Mouse (Mus musculus) kidney, adult 2 months (tissue): ENCODE measurements around the gene Josd1. TPM values are rescaled to one million over a fixed set of nuclear protein-coding genes. Genes with fewer than 3 reads are reported as not detected.

Experiments
- DNase-seq: peaks from one replicate; pipeline ENCODE4 v3.0.0; 2021
- H3K27ac ChIP-seq: fragments of 200-500 bp; 2 replicates; pipeline ENCODE4 v1.5.1; 2012; ENCODE audit warnings: low read depth, low read length, control low read depth, inconsistent platforms; ENCODE audit not compliant: insufficient read depth
- H3K27me3 ChIP-seq: fragments of 200-500 bp; replicated peaks from 2 replicates; pipeline ENCODE4 v1.6.1; 2012; ENCODE audit warnings: mild to moderate bottlenecking, moderate library complexity, low read length, inconsistent platforms; ENCODE audit not compliant: control insufficient read depth, insufficient read depth
- H3K36me3 ChIP-seq: fragments of 200-500 bp; 2 replicates; pipeline ENCODE4 v1.6.1; 2012; ENCODE audit warnings: mild to moderate bottlenecking, moderate library complexity, low read length, inconsistent platforms; ENCODE audit not compliant: control insufficient read depth, insufficient read depth
- H3K4me1 ChIP-seq: fragments of 200-500 bp; 2 replicates; pipeline ENCODE4 v1.6.1; 2011; ENCODE audit warnings: low read length; ENCODE audit not compliant: control insufficient read depth, insufficient read depth
- H3K4me3 ChIP-seq: fragments of 200-500 bp; 2 replicates; pipeline ENCODE4 v1.5.1; 2011; ENCODE audit warnings: mild to moderate bottlenecking, low read depth, low read length, control low read depth; ENCODE audit not compliant: insufficient read depth
- CTCF ChIP-seq: fragments of 200-500 bp; conservative IDR thresholded peaks from 2 replicates; pipeline ENCODE4 v1.5.1; 2011; ENCODE audit warnings: low read depth, mild to moderate bottlenecking, control low read depth, low read length, moderate library complexity, mixed read lengths; ENCODE audit not compliant: insufficient read depth, insufficient read length
- POLR2A ChIP-seq: fragments of 200-500 bp; IDR thresholded peaks from one replicate; pipeline ENCODE4 v1.6.1; 2011; ENCODE audit warnings: low read depth, low read length, control low read depth
- WGBS: fragments of 180-500 bp; shearing (Covaris S2); methylation state at CpG from one replicate; pipeline ENCODE4 v1.1.7; 2018; 5-methylcytosine and 5-hydroxymethylcytosine counted together
- polyA plus RNA-seq: library from polyadenylated mRNA; depleted of rRNA; stranded (reverse); fragments of >200 nt; gene quantifications from 2 replicates; pipeline ENCODE4 v1.2.3, GENCODE M21; 2012; rRNA removed

Gene Josd1
- polyA plus RNA-seq, 1 experiment = 19.5 TPM

- Histone ChIP-seq H3K27ac (no peak overlapping the region), H3K36me3 (no peaks in the 10 kb centered on the region), H3K4me3 (no peak overlapping the region), H3K27me3 (no peaks in the 10 kb centered on the region), H3K4me1 (no peaks in the 10 kb centered on the region)
- 60% methylated on average over 12 of the region's 12 CpGs for WGBS
- no peak for DNase-seq
- TF ChIP-seq POLR2A (no peak), CTCF (no peak)
These were observed 46.4 kb downstream of the Josd1 start for GRCm38 (mm10) chr15:79641135-79641817.

- H3K27ac ChIP-seq = no peak overlapping the region
- no peak overlapping the region for H3K4me3 ChIP-seq
- H3K36me3 ChIP-seq = no peaks in the 10 kb centered on the region
- H3K27me3 ChIP-seq = no peaks in the 10 kb centered on the region
- DNase-seq = no peak
- TF ChIP-seq CTCF (no peak), POLR2A (no peak)
- WGBS = 69% methylated on average over 2 of the region's 2 CpGs
- no peaks in the 10 kb centered on the region for H3K4me1 ChIP-seq
These were observed 57.2 kb downstream of the Josd1 start for GRCm38 (mm10) chr15:79630471-79630870.

Other genes with a start within 250 kb of the Josd1 start
- 31.5 and 34.9 TPM in 2 replicates for gene Csnk1e, start 232.4 kb downstream of the Josd1 start, polyA plus RNA-seq
- gene Kcnj4, start 182.7 kb downstream of the Josd1 start, polyA plus RNA-seq = 0.05 and 0.08 TPM in 2 replicates
- 5.9 and 7.8 TPM in 2 replicates for gene Kdelr3, start 171.5 kb downstream of the Josd1 start, polyA plus RNA-seq
- gene Ddx17, start 141.2 kb downstream of the Josd1 start, polyA plus RNA-seq = 148 and 160 TPM in 2 replicates
- gene Dmc1, start 82.8 kb downstream of the Josd1 start, polyA plus RNA-seq = 0.12 TPM in 1 of 2 replicates, not detected in the other
- 1.3 and 1.5 TPM in 2 replicates for gene Fam227a, start 29.0 kb downstream of the Josd1 start, polyA plus RNA-seq
- gene Cby1, start 28.7 kb downstream of the Josd1 start, polyA plus RNA-seq = 12.0 and 15.1 TPM in 2 replicates
- 38.2 and 52.5 TPM in 2 replicates for gene Tomm22, start 17.1 kb downstream of the Josd1 start, polyA plus RNA-seq
- 29.9 and 35.3 TPM in 2 replicates for gene Gtpbp1, start 2.9 kb upstream of the Josd1 start, polyA plus RNA-seq
- gene Sun2, start 54.6 kb upstream of the Josd1 start, polyA plus RNA-seq = 31.5 and 31.9 TPM in 2 replicates
- 54.3 and 57.8 TPM in 2 replicates for gene Dnal4, start 89.9 kb upstream of the Josd1 start, polyA plus RNA-seq
- gene Nptxr, start 116.8 kb upstream of the Josd1 start, polyA plus RNA-seq = 2.0 and 2.1 TPM in 2 replicates
- 0.62 TPM in 1 of 2 replicates, not detected in the other for gene Npcd, start 146.3 kb upstream of the Josd1 start, polyA plus RNA-seq
- 49.5 and 62.1 TPM in 2 replicates for gene Cbx6, start 146.8 kb upstream of the Josd1 start, polyA plus RNA-seq
- 9.5 and 13.4 TPM in 2 replicates for gene Apobec3, start 203.7 kb upstream of the Josd1 start, polyA plus RNA-seq